Mouse (Mus musculus) intestine, embryonic 15.5 days (tissue): ENCODE measurements around the gene Galnt4. TPM values are rescaled to one million over a fixed set of nuclear protein-coding genes. Genes with fewer than 3 reads are reported as not detected.
A peak's percentile ranks its signal among the peaks of the same experiment; 100 is the strongest.
"Not testable (repeated sequence)": the region's sequence is repeated elsewhere in the genome, so short reads cannot be mapped to it uniquely, and the experiment has no call there.

Experiments used
- ATAC-seq: fragments of 200-750 bp; cut with Nextera tagmentation; 2 replicates; pipeline ENCODE4 v1.8.0; 2017; ENCODE audit warnings: moderate TSS enrichment, moderate library complexity
- H3K27ac ChIP-seq: fragments of 300-500 bp; sonication (generic); 2 replicates; pipeline ENCODE4 v1.5.1; 2015; ENCODE audit warnings: mild to moderate bottlenecking, inconsistent platforms
- H3K27me3 ChIP-seq: fragments of 300-500 bp; sonication (generic); replicated peaks from 2 replicates; pipeline ENCODE4 v1.6.1; 2015; ENCODE audit warnings: inconsistent platforms
- H3K36me3 ChIP-seq: fragments of 300-500 bp; sonication (generic); 2 replicates; pipeline ENCODE4 v1.6.1; 2015; ENCODE audit warnings: inconsistent platforms
- H3K4me1 ChIP-seq: fragments of 300-500 bp; sonication (generic); replicated peaks from 2 replicates; pipeline ENCODE4 v1.6.1; 2015; ENCODE audit warnings: inconsistent platforms
- H3K4me2 ChIP-seq: fragments of 300-500 bp; sonication (generic); replicated peaks from 2 replicates; pipeline ENCODE4 v1.6.1; 2015; ENCODE audit warnings: mild to moderate bottlenecking, inconsistent platforms
- H3K4me3 ChIP-seq: fragments of 300-500 bp; sonication (generic); replicated peaks from 2 replicates; pipeline ENCODE4 v1.5.1; 2015; ENCODE audit warnings: inconsistent platforms
- H3K9ac ChIP-seq: fragments of 300-500 bp; sonication (generic); 2 replicates; pipeline ENCODE4 v1.6.1; 2015; ENCODE audit warnings: inconsistent platforms
- H3K9me3 ChIP-seq: fragments of 300-500 bp; sonication (generic); 2 replicates; pipeline ENCODE4 v1.6.1; 2016; ENCODE audit warnings: inconsistent platforms
- WGBS: fragments of 180-500 bp; shearing (Covaris S2); methylation state at CpG from one replicate; pipeline ENCODE4 v1.1.7; 2015; 5-methylcytosine and 5-hydroxymethylcytosine counted together
- polyA plus RNA-seq: library from polyadenylated mRNA; unstranded; fragments of >200 nt; fragmentation: Nextera tagmentation; extraction: Ambion mirVana; gene quantifications from 2 replicates; pipeline ENCODE4 v1.2.1, GENCODE M21; 2015

Galnt4 gene
- polyA plus RNA-seq, 1 experiment from 2014 or later, result 21.7 TPM

GRCm38 (mm10) chr10:99136337-99136736, 28.4 kb downstream of the Galnt4 start:
- ATAC-seq, result no peak
- H3K4me1 ChIP-seq, result peaks cover 4% of the 10 kb centered on the region; the same call in 1 of the 2 replicates

GRCm38 (mm10) chr10:99145611-99146010, 37.7 kb downstream of the Galnt4 start:
- no peaks in the 10 kb centered on the region for H3K27me3 ChIP-seq
- no peaks in the 10 kb centered on the region for H3K4me1 ChIP-seq
- no peak for ATAC-seq
- H3K4me3 ChIP-seq, result no peak overlapping the region
- no peaks in the 10 kb centered on the region for H3K9me3 ChIP-seq
- H3K4me2 ChIP-seq, result no peak overlapping the region
- H3K9ac ChIP-seq, result no peak overlapping the region
- 55% methylated on average over 8 of the region's 8 CpGs for WGBS
- no peaks in the 10 kb centered on the region for H3K36me3 ChIP-seq
- no peak overlapping the region for H3K27ac ChIP-seq

More at GRCm38 (mm10) chr10:99136337-99136736, 28.4 kb downstream of the Galnt4 start:
- 63% methylated on average over 5 of the region's 5 CpGs for WGBS
- no peaks in the 10 kb centered on the region for H3K27me3 ChIP-seq
- H3K4me3 ChIP-seq, result no peak overlapping the region
- H3K9ac ChIP-seq, result no peak overlapping the region
- H3K9me3 ChIP-seq, result no peaks in the 10 kb centered on the region
- no peak overlapping the region for H3K4me2 ChIP-seq
- H3K36me3 ChIP-seq, result 0 out of 2 replicates have a peak, but pooled peaks cover 2% of the 10 kb centered on the region
- H3K27ac ChIP-seq, result no peak overlapping the region

- Histone ChIP-seq H3K4me1 (no peaks in the 10 kb centered on the region), H3K9me3 (no peaks in the 10 kb centered on the region), H3K4me2 (no peak overlapping the region), H3K36me3 (no peaks in the 10 kb centered on the region), H3K27me3 (no peaks in the 10 kb centered on the region), H3K27ac (no peak overlapping the region), H3K9ac (no peak overlapping the region), H3K4me3 (no peak overlapping the region)
- no peak for ATAC-seq
- WGBS, result 87% methylated on average over 8 of the region's 8 CpGs
Measured at GRCm38 (mm10) chr10:99146596-99146995, 38.6 kb downstream of the Galnt4 start.

- Histone ChIP-seq H3K9ac (no peak overlapping the region), H3K4me1 (no peaks in the 10 kb centered on the region), H3K4me3 (no peak overlapping the region), H3K27me3 (no peaks in the 10 kb centered on the region), H3K27ac (no peak overlapping the region), H3K4me2 (no peak overlapping the region), H3K9me3 (no peaks in the 10 kb centered on the region), H3K36me3 (no peaks in the 10 kb centered on the region)
- ATAC-seq, result no peak
- 92% methylated on average over 6 of the region's 6 CpGs for WGBS
Measured at GRCm38 (mm10) chr10:99150016-99150415, 42.1 kb downstream of the Galnt4 start.

- 98% methylated on average over 1 of the region's 1 CpGs for WGBS
- ATAC-seq, result no peak
Measured at GRCm38 (mm10) chr10:99151580-99151979, 43.6 kb downstream of the Galnt4 start.

GRCm38 (mm10) chr10:99152063-99152462, 44.1 kb downstream of the Galnt4 start:
- Histone ChIP-seq H3K9me3 (no peaks in the 10 kb centered on the region), H3K4me1 (no peaks in the 10 kb centered on the region), H3K4me3 (no peak overlapping the region), H3K27ac (no peak overlapping the region), H3K27me3 (no peaks in the 10 kb centered on the region), H3K4me2 (no peak overlapping the region), H3K9ac (no peak overlapping the region), H3K36me3 (no peaks in the 10 kb centered on the region)
- 89% methylated on average over 6 of the region's 6 CpGs for WGBS
- peak; percentile 58; the same call in 1 of the 2 replicates for ATAC-seq

More at GRCm38 (mm10) chr10:99151580-99151979, 43.6 kb downstream of the Galnt4 start:
- H3K4me1 ChIP-seq, result no peaks in the 10 kb centered on the region
- no peak overlapping the region for H3K9ac ChIP-seq
- H3K4me3 ChIP-seq, result no peak overlapping the region
- H3K27ac ChIP-seq, result no peak overlapping the region
- H3K27me3 ChIP-seq, result no peaks in the 10 kb centered on the region
- no peaks in the 10 kb centered on the region for H3K36me3 ChIP-seq
- H3K9me3 ChIP-seq, result no peaks in the 10 kb centered on the region
- no peak overlapping the region for H3K4me2 ChIP-seq

GRCm38 (mm10) chr10:99154635-99155034, 46.7 kb downstream of the Galnt4 start:
- ATAC-seq, result no peak
- no peak overlapping the region for H3K4me3 ChIP-seq
- 68% methylated on average over 8 of the region's 8 CpGs for WGBS
- no peaks in the 10 kb centered on the region for H3K9me3 ChIP-seq
- no peak overlapping the region for H3K27ac ChIP-seq
- H3K4me1 ChIP-seq, result no peaks in the 10 kb centered on the region
- no peak overlapping the region for H3K4me2 ChIP-seq
- no peaks in the 10 kb centered on the region for H3K36me3 ChIP-seq
- no peaks in the 10 kb centered on the region for H3K27me3 ChIP-seq
- H3K9ac ChIP-seq, result no peak overlapping the region

GRCm38 (mm10) chr10:99156808-99157207, 48.8 kb downstream of the Galnt4 start:
- H3K4me1 ChIP-seq, result no peaks in the 10 kb centered on the region
- no peak overlapping the region for H3K4me2 ChIP-seq
- no peaks in the 10 kb centered on the region for H3K9me3 ChIP-seq
- H3K36me3 ChIP-seq, result no peaks in the 10 kb centered on the region
- WGBS, result 95% methylated on average over 5 of the region's 5 CpGs
- no peak overlapping the region for H3K4me3 ChIP-seq
- no peaks in the 10 kb centered on the region for H3K27me3 ChIP-seq
- H3K27ac ChIP-seq, result no peak overlapping the region
- ATAC-seq, result no peak
- no peak overlapping the region for H3K9ac ChIP-seq

- H3K4me2 ChIP-seq, H3K4me1 ChIP-seq, H3K4me3 ChIP-seq, H3K36me3 ChIP-seq, H3K9ac ChIP-seq, H3K27ac ChIP-seq, ATAC-seq, H3K27me3 ChIP-seq, H3K9me3 ChIP-seq: not testable (repeated sequence)
- WGBS, result 91% methylated on average over 10 of the region's 10 CpGs
Measured at GRCm38 (mm10) chr10:99157697-99158096, 49.7 kb downstream of the Galnt4 start.

- H3K4me2 ChIP-seq, result no peak overlapping the region
- no peaks in the 10 kb centered on the region for H3K9me3 ChIP-seq
- H3K9ac ChIP-seq, result no peak overlapping the region
- no peak for ATAC-seq
- WGBS, result 42% methylated on average over 8 of the region's 8 CpGs
- H3K4me3 ChIP-seq, result no peak overlapping the region
- H3K36me3 ChIP-seq, result no peaks in the 10 kb centered on the region
- H3K4me1 ChIP-seq, result peaks cover 9% of the 10 kb centered on the region; the same call in 1 of the 2 replicates
- no peak overlapping the region for H3K27ac ChIP-seq
- no peaks in the 10 kb centered on the region for H3K27me3 ChIP-seq
Measured at GRCm38 (mm10) chr10:99161987-99162582, 54.1 kb downstream of the Galnt4 start.

Other genes starting within 250 kb of the Galnt4 start
- 155 and 176 TPM in 2 replicates for gene Atp2b1, start 193.8 kb upstream of the Galnt4 start, polyA plus RNA-seq
- 21.2 and 23.3 TPM in 2 replicates for gene Poc1b, start 1.1 kb upstream of the Galnt4 start, polyA plus RNA-seq
- not detected in 2 replicates for gene Phxr2, start 18.2 kb downstream of the Galnt4 start, polyA plus RNA-seq
- 33.5 and 38.1 TPM in 2 replicates for gene Dusp6, start 155.1 kb downstream of the Galnt4 start, polyA plus RNA-seq